Mouse (Mus musculus) hindbrain, embryonic 16.5 days (tissue): ENCODE measurements around the gene Mgat4e. TPM values are rescaled to one million over a fixed set of nuclear protein-coding genes. Genes with fewer than 3 reads are reported as not detected.
A peak's percentile ranks its signal among the peaks of the same experiment; 100 is the strongest.

Experiments
- ATAC-seq: fragments of 200-750 bp; cut with Nextera tagmentation; 2 replicates; pipeline ENCODE4 v1.8.0; 2017; ENCODE audit warnings: moderate TSS enrichment, moderate library complexity
- H3K27ac ChIP-seq: fragments of 300-500 bp; sonication (generic); 2 replicates; pipeline ENCODE4 v1.5.1; 2014; ENCODE audit warnings: low read depth, mild to moderate bottlenecking, control low read depth, low read length, moderate library complexity
- H3K27me3 ChIP-seq: fragments of 300-500 bp; sonication (generic); replicated peaks from 2 replicates; pipeline ENCODE4 v1.6.1; 2014; ENCODE audit warnings: low read length; ENCODE audit not compliant: control insufficient read depth, insufficient read depth
- H3K36me3 ChIP-seq: fragments of 300-500 bp; sonication (generic); 2 replicates; pipeline ENCODE4 v1.6.1; 2014; ENCODE audit warnings: mild to moderate bottlenecking, low read length, moderate library complexity, mixed read lengths; ENCODE audit not compliant: control insufficient read depth, insufficient read depth
- H3K4me1 ChIP-seq: fragments of 300-500 bp; sonication (generic); 2 replicates; pipeline ENCODE4 v1.6.1; 2014; ENCODE audit warnings: low read depth, low read length; ENCODE audit not compliant: control insufficient read depth, insufficient read depth
- H3K4me2 ChIP-seq: fragments of 300-500 bp; sonication (generic); 2 replicates; pipeline ENCODE4 v1.6.1; 2014; ENCODE audit warnings: mild to moderate bottlenecking, low read length, control low read depth, moderate library complexity
- H3K4me3 ChIP-seq: fragments of 300-500 bp; sonication (generic); 2 replicates; pipeline ENCODE4 v1.5.1; 2014; ENCODE audit warnings: mild to moderate bottlenecking, low read length, control low read depth, moderate library complexity
- H3K9ac ChIP-seq: fragments of 300-500 bp; sonication (generic); 2 replicates; pipeline ENCODE4 v1.6.1; 2014; ENCODE audit warnings: low read depth, mild to moderate bottlenecking, control low read depth, low read length, moderate library complexity
- H3K9me3 ChIP-seq: fragments of 300-500 bp; sonication (generic); 2 replicates; pipeline ENCODE4 v1.6.1; 2014; ENCODE audit warnings: mild to moderate bottlenecking, low read length, moderate library complexity; ENCODE audit not compliant: control insufficient read depth
- WGBS: fragments of 180-500 bp; shearing (Covaris S2); extraction: QIAGEN DNeasy Blood & Tissue Kit; methylation state at CpG from one replicate; pipeline ENCODE4 v1.1.7; 2014; 5-methylcytosine and 5-hydroxymethylcytosine counted together
- polyA plus RNA-seq: library from polyadenylated mRNA; unstranded; fragments of >200 nt; fragmentation: Nextera tagmentation; extraction: Ambion mirVana; gene quantifications from 2 replicates; pipeline ENCODE4 v1.2.1, GENCODE M21; 2015

The Mgat4e gene
- polyA plus RNA-seq, 1 experiment from 2014 or later = not detected

DNA sequence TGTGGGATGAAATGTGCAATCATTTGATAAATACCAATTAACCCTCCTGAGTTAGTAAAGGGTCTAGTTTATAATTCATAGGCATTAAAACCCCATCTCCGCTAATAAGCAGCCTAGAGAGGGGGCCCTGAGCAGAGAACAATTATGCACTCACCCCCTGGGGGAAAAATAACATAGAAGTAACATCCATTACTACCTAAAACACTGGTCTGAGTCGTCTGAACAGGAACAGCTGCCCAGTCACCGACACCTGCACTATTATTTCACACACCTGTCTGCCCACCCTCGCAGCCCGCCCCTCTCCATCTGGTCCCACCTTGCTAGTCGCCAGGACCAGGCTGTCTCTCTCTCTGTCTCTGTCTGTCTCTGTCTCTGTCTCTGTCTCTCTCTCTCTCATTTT is 36.9 kb downstream of the Mgat4e start:
- H3K4me2 ChIP-seq = peak overlapping the region; percentile 84; the same call in 1 of the 2 replicates

DNA sequence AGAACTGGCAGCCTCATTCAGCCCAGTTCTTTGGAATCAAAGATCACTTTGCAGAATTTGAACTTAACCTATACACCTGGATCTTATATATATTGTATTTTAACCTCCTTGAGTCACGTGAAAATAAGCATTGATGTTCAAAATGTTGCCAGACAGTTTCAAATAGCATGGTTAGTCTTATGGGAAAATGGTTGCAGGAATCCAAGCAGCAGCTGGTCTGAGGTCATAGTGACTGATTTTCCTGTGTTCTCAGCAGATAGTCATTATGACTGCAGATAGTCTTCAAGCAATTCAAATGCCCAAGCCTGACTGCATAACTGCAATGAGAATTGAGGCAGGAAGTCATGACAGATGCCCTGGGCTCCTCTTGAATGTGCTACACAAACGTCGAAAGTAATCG is 37.3 kb downstream of the Mgat4e start:
- peaks cover 12% of the 10 kb centered on the region for H3K4me1 ChIP-seq
- no peak overlapping the region for H3K4me3 ChIP-seq
- peaks cover 3% of the 10 kb centered on the region for H3K27me3 ChIP-seq
- H3K4me2 ChIP-seq = no peak overlapping the region
- 47% methylated on average over 4 of the region's 4 CpGs for WGBS
- peaks cover 10% of the 10 kb centered on the region for H3K36me3 ChIP-seq
- no peaks in the 10 kb centered on the region for H3K9me3 ChIP-seq
- H3K27ac ChIP-seq = no peak overlapping the region
- ATAC-seq = no peak
- H3K9ac ChIP-seq = no peak overlapping the region

More for the DNA sequence above, 36.9 kb downstream of the Mgat4e start:
- no peak overlapping the region for H3K9ac ChIP-seq
- WGBS = 48% methylated on average over 6 of the region's 6 CpGs
- H3K27me3 ChIP-seq = peaks cover 3% of the 10 kb centered on the region
- H3K27ac ChIP-seq = no peak overlapping the region
- H3K4me1 ChIP-seq = peaks cover 12% of the 10 kb centered on the region
- H3K36me3 ChIP-seq = peaks cover 7% of the 10 kb centered on the region
- no peak for ATAC-seq
- no peaks in the 10 kb centered on the region for H3K9me3 ChIP-seq
- H3K4me3 ChIP-seq = no peak overlapping the region; the same call in 1 of the 2 replicates

DNA sequence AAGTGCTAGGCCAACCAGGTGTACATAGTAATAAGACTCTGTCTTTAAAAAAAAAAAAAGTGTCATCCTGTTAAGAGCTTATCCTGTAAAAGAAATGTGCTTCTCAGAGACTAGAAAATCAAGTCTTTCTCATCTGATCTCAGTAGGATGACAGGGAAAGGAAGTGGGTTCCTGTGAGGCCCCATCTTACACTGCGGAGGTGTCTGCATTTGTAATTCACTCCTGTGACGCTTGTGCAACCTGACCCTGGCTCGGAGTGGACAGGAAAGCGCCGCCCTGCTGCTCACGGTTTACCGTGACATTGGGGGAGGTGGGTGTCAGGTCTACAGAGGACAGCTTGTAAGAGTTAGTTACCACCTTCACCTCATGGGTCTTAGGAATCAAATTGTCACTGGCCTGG is 39.5 kb downstream of the Mgat4e start:
- 65% methylated on average over 7 of the region's 7 CpGs for WGBS

DNA sequence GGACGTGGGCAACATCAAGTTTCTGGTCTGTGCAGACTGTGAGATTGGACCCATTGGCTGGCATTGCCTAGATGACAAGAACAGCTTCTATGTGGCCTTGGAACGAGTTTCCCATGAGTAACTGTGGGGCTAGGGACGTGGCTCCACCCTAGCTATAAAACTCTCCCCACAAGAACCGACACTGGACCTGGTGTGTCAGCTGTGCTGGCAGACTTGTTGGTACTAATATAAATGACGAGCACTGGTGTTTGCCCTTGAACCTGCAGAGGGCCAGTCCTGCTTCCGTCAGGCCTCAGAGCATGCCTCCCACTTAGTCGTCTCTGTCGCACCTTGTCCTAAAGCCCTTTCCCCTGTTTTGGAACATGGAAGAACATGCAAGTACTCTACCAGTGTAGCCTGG is 43.3 kb downstream of the Mgat4e start:
- Histone ChIP-seq H3K4me2 (no peak overlapping the region), H3K36me3 (peaks cover 23% of the 10 kb centered on the region), H3K9ac (no peak overlapping the region), H3K4me3 (no peak overlapping the region), H3K27me3 (no peaks in the 10 kb centered on the region), H3K4me1 (no peaks in the 10 kb centered on the region), H3K9me3 (no peaks in the 10 kb centered on the region), H3K27ac (no peak overlapping the region)
- 96% methylated on average over 8 of the region's 8 CpGs for WGBS
- no peak for ATAC-seq

More for the DNA sequence above, 39.5 kb downstream of the Mgat4e start:
- H3K9me3 ChIP-seq = no peaks in the 10 kb centered on the region
- no peak overlapping the region for H3K4me3 ChIP-seq
- peaks cover 1% of the 10 kb centered on the region for H3K27me3 ChIP-seq
- no peak for ATAC-seq
- no peak overlapping the region for H3K9ac ChIP-seq
- H3K36me3 ChIP-seq = peaks cover 23% of the 10 kb centered on the region
- no peak overlapping the region for H3K4me2 ChIP-seq
- peaks cover 12% of the 10 kb centered on the region for H3K4me1 ChIP-seq
- H3K27ac ChIP-seq = no peak overlapping the region

DNA sequence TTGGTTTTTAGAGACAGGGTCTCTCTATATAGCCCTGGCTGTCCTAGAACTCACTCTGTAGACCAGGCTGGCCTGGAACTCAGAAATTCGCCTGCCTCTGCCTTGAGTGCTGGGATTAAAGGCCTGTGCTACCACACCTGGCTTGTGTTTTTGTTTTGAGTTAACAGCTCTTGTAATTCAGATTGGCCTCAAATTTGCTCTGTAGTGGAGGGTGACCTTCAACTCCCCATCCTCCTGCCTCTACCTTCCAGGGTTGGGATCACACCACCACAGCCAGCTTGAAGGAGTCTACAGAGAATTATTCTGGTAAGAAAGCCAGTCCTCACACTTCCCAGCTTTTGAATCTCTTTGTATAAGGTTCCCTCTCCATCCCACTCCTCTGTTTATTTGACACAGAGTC is 48.6 kb downstream of the Mgat4e start:
- H3K27ac ChIP-seq = no peak overlapping the region
- H3K4me1 ChIP-seq = no peaks in the 10 kb centered on the region; the same call in 1 of the 2 replicates
- no peak overlapping the region for H3K4me2 ChIP-seq
- H3K9ac ChIP-seq = no peak overlapping the region
- H3K4me3 ChIP-seq = no peak overlapping the region
- no peaks in the 10 kb centered on the region for H3K9me3 ChIP-seq
- peaks cover 2% of the 10 kb centered on the region for H3K36me3 ChIP-seq
- no peak for ATAC-seq
- H3K27me3 ChIP-seq = no peaks in the 10 kb centered on the region
- WGBS = 91% methylated on average over 1 of the region's 1 CpGs

DNA sequence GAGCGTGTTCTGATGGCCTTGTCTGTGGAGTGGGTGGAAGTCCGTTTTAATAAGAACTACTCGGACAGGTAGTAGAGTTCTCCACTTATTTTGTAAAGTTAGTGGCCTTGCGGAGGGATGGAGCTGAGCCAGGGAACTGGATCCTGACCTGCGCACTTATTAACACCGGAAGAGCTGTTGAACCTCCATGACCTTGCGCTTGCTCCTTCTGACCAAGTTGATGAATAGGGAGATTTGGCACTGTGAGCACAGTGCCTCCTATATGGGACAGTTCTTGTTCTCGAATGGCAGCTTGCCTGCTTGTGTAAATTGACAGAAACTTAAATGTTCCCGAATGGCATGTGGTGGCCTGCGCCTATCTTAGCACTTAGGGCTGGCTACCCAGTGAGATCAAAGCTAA is 53.5 kb downstream of the Mgat4e start:
- H3K4me1 ChIP-seq = peaks cover 8% of the 10 kb centered on the region
- H3K27ac ChIP-seq = no peak overlapping the region
- ATAC-seq = no peak
- 89% methylated on average over 10 of the region's 10 CpGs for WGBS
- H3K4me2 ChIP-seq = no peak overlapping the region
- no peak overlapping the region for H3K4me3 ChIP-seq
- no peaks in the 10 kb centered on the region for H3K9me3 ChIP-seq
- no peak overlapping the region for H3K9ac ChIP-seq
- 0 out of 2 replicates have a peak, but pooled peaks cover under 1% of the 10 kb centered on the region for H3K36me3 ChIP-seq
- H3K27me3 ChIP-seq = no peaks in the 10 kb centered on the region

DNA sequence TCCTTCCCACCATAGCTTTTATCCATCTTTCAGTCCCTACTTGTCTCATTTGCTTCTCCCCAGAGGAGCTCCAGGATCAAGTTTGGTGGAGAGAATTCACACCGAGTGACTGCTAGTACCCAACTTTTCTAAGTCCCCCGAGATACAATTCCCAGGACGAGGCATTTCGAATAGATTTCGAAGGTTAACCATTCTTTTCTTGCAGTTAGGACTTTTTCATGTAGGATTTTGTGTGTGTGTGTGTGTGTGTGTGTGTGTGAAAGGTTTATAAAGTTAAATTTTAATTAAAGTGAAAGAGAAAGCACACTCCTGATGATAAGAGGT is 54.3 kb downstream of the Mgat4e start:
- Histone ChIP-seq H3K36me3 (peaks cover 4% of the 10 kb centered on the region; the same call in 1 of the 2 replicates), H3K27ac (peak overlapping the region; percentile 93), H3K4me2 (peak overlapping the region; percentile 65), H3K4me3 (peak overlapping the region; percentile 83), H3K4me1 (peaks cover 8% of the 10 kb centered on the region), H3K9me3 (no peaks in the 10 kb centered on the region), H3K9ac (peak overlapping the region; percentile 80), H3K27me3 (no peaks in the 10 kb centered on the region)
- 19% methylated on average over 5 of the region's 5 CpGs for WGBS
- no peak for ATAC-seq

DNA sequence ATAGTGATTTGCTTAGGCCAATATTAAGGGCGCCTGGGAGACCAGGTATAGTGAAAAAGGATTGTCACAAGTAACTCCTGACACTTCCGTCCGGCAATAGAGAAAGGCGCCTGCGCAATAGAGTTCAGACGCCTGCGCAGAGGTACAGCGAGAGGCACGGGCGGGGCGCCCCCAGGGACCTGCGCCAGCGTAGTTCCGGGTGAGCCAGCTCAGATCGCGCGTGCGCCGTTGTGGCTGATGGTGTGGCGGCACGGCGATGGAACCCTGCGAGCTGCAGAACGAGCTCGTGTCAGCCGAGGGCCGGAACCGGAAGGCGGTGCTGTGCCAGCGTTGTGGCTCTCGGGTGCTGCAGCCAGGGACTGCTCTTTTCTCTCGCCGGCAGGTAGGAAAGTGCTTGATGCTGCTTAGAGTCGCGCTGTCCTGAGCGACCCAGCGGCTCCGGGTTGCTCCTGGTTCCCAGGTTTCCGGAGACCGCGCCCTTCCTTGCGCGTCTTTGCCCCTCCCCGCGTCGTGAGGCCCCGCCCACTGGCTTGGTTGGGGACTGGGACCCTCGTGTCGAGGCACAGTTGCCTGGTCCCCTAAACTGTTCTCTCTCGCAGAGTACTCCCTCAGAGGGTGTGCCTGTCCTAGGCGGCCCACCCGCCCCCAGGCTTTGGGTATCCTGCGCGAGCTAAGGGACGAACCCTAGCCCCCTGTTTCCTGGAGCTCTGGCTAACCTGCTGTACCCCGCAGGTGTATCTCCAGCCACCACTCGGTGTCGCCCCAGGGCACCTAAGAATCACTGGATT is 54.9 kb downstream of the Mgat4e start, which contains the start of gene Rabif:
TSS of gene Rabif (plus strand) at position 221 of the 788 bp plus-strand sequence.
- Histone ChIP-seq H3K4me1 (peaks cover 8% of the 10 kb centered on the region), H3K9ac (peak within 1 kb of the TSS; percentile 80), H3K9me3 (no peaks in the 10 kb centered on the region), H3K27ac (peak within 1 kb of the TSS; percentile 93), H3K36me3 (peaks cover 5% of the 10 kb centered on the region; the same call in 1 of the 2 replicates), H3K4me3 (peak within 1 kb of the TSS; percentile 83), H3K27me3 (no peaks in the 10 kb centered on the region), H3K4me2 (peak within 1 kb of the TSS; percentile 65)
- under 1% methylated on average over 57 of the region's 58 CpGs for WGBS
- peak; percentile 99 for ATAC-seq

DNA sequence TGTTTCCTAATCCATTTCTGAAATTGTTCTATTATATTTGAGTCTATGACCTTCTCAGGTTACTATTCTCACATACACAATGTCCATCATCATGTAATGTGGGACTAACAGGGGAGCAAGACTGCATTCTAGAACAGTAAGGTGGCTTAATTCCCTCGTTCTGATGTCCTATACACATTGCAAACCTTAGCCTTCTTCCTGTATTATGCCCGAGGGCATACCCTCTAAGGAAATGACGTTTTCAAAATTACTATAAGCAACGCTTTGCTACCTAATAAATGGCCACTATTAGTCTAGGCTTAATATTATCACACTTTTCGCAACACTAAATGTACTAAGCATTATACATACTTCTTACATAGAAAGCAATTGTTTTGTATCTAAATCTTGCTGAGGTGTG is 55.5 kb downstream of the Mgat4e start:
- Histone ChIP-seq H3K27ac (peak overlapping the region; percentile 71), H3K9me3 (no peaks in the 10 kb centered on the region), H3K4me2 (peak overlapping the region; percentile 65), H3K36me3 (peaks cover 12% of the 10 kb centered on the region), H3K27me3 (no peaks in the 10 kb centered on the region), H3K9ac (peak overlapping the region; percentile 62), H3K4me1 (peaks cover 8% of the 10 kb centered on the region), H3K4me3 (peak overlapping the region; percentile 83)
- ATAC-seq = no peak
- 23% methylated on average over 5 of the region's 5 CpGs for WGBS
